Mouse (Mus musculus): ENCODE measurements around the gene Selenoo.

DNA sequence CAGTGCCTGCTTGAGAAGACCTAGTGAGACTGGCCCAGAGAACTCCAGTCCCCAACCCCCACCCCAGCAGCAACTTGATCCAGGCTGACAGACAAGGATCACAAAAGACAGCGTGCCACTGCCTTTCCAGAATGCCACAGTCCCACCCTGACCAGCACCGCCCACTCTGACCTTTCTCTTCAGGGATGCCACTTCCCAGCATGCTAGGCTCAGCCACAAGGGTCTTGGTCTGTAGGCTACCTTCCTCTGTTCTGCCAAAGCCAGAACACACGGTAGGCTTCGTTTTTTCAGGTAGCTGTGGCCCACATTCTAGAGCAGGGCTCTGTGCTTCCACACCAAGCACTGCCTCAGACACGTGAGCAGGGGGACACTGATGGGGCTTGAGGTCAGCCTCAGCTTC, 13.8 kb downstream of the Selenoo start:
- no peak for TF ChIP-seq CTCF (IDR thresholded peaks at IDR 0.05; ENCODE audit: low read depth)
- TF ChIP-seq EP300 (optimal IDR thresholded peaks at IDR 0.05): no peak

Data from stomach, postnatal 0 days (tissue).